Mouse (Mus musculus) CH12.LX (cell line): Measurements from ENCODE around the gene Ly6g. TPM values are rescaled to one million over a fixed set of nuclear protein-coding genes. Genes with fewer than 3 reads are reported as not detected.
A peak's percentile ranks its signal among the peaks of the same experiment; 100 is the strongest.
"Not testable (repeated sequence)": the region's sequence is repeated elsewhere in the genome, so short reads cannot be mapped to it uniquely, and the experiment has no call there.

Source experiments
- DNase-seq: peaks from one replicate; pipeline ENCODE4 v3.0.0-alpha.2; 2013; ENCODE audit errors: extremely low read depth
- H3K27ac ChIP-seq: 2 replicates; pipeline ENCODE4 v1.5.1; 2012; ENCODE audit warnings: low read depth, mild to moderate bottlenecking, control low read depth, moderate library complexity; ENCODE audit not compliant: insufficient read depth
- H3K27me3 ChIP-seq: replicated peaks from 2 replicates; pipeline ENCODE3; 2012; ENCODE audit warnings: inconsistent platforms
- H3K36me3 ChIP-seq, 2 experiments: replicated peaks in 1 of 2; 2 replicates each; pipeline versions ENCODE3 to v1.6.1; 2012; ENCODE audit warnings: inconsistent platforms in 1 of 2, low read length in 1 of 2, mild to moderate bottlenecking in 1 of 2, mixed read lengths in 1 of 2, moderate library complexity in 1 of 2; ENCODE audit not compliant: control insufficient read depth in 1 of 2, insufficient read depth in 1 of 2
- H3K4me1 ChIP-seq, 2 experiments: 2 replicates each; pipeline ENCODE4 v1.6.1; 2012; ENCODE audit warnings: inconsistent platforms in 1 of 2, moderate library complexity in 1 of 2; ENCODE audit not compliant: insufficient read depth in 2 of 2, control insufficient read depth in 1 of 2
- H3K4me2 ChIP-seq: 2 replicates; pipeline ENCODE4 v1.6.1; 2012; ENCODE audit warnings: low read depth, mild to moderate bottlenecking, control low read depth; ENCODE audit not compliant: poor library complexity, insufficient read depth, severe bottlenecking
- H3K4me3 ChIP-seq, 3 experiments: fragments of 150-350 bp in 1 of 3; sonication (generic) in 1 of 3; replicated peaks in 1 of 3; 2 replicates each; pipeline versions ENCODE3 to v1.5.1; 2011 to 2012; ENCODE audit warnings: low read depth in 2 of 3, low read length in 2 of 3, mild to moderate bottlenecking in 2 of 3, moderate library complexity in 2 of 3, control low read depth in 1 of 3, improper control_type of control experiment in 1 of 3, inconsistent platforms in 1 of 3, mixed read lengths in 1 of 3; ENCODE audit not compliant: poor library complexity in 1 of 3
- H3K79me2 ChIP-seq: replicated peaks from 2 replicates; pipeline ENCODE4 v1.6.1; 2012; ENCODE audit warnings: mild to moderate bottlenecking, moderate library complexity; ENCODE audit not compliant: control insufficient read depth, poor library complexity, insufficient read depth, severe bottlenecking; ENCODE audit errors: extremely low read depth
- H3K9ac ChIP-seq: 2 replicates; pipeline ENCODE4 v1.6.1; 2012; ENCODE audit warnings: low read depth, mild to moderate bottlenecking, control low read depth, moderate library complexity; ENCODE audit not compliant: insufficient read depth
- H3K9me3 ChIP-seq: replicated peaks from 2 replicates; pipeline ENCODE3; 2012; ENCODE audit warnings: low read length, inconsistent platforms, mixed read lengths
- CTCF ChIP-seq, 2 experiments: IDR thresholded peaks in 1 of 2; conservative IDR thresholded peaks in 1 of 2; 2 replicates each; pipeline ENCODE4 v1.5.1; 2011 to 2012; ENCODE audit warnings: low read depth in 2 of 2, low read length in 2 of 2, improper control_type of control experiment in 1 of 2, inconsistent platforms in 1 of 2, mild to moderate bottlenecking in 1 of 2, moderate library complexity in 1 of 2
- JUN ChIP-seq: IDR thresholded peaks from 2 replicates; pipeline ENCODE4 v1.6.1; 2011; ENCODE audit warnings: low read depth, mild to moderate bottlenecking, low read length, improper control_type of control experiment, moderate library complexity; ENCODE audit not compliant: insufficient read depth
- RAD21 ChIP-seq: IDR thresholded peaks from 2 replicates; pipeline ENCODE4 v1.6.1; 2011; ENCODE audit warnings: low read depth, mild to moderate bottlenecking, low read length, improper control_type of control experiment, moderate library complexity
- SMC3 ChIP-seq: IDR thresholded peaks from 2 replicates; pipeline ENCODE4 v1.6.1; 2011; ENCODE audit warnings: low read depth, low read length, improper control_type of control experiment
- ZNF384 ChIP-seq: IDR thresholded peaks from 2 replicates; pipeline ENCODE4 v1.6.1; 2012; ENCODE audit warnings: low read depth, low read length, improper control_type of control experiment, inconsistent platforms
- dilution Hi-C: fragments of 300-500 bp; cut with MboI; formaldehyde crosslinking; loops from 2 replicates; pipeline ENCODE4 v1.14.3; 2020; ENCODE audit warnings: low sequenced_read_pairs; ENCODE audit not compliant: extremely low pct_unique_long_range_greater_than_20kb, extremely low pct_ligation_motif_present
- in situ Hi-C: fragments of 300-500 bp; cut with MboI; formaldehyde crosslinking; loops from 3 replicates; pipeline ENCODE4 v1.14.3; 2019; ENCODE audit warnings: low sequenced_read_pairs, low pct_ligation_motif_present, low pct_unique_long_range_greater_than_20kb, mixed read lengths
- polyA plus RNA-seq: library from polyadenylated mRNA; unstranded; fragments of >175 nt; gene quantifications from 2 replicates; pipeline ENCODE4 v1.2.1, GENCODE M21; 2012; ENCODE audit warnings: low read depth; ENCODE audit not compliant: insufficient read length
- total RNA-seq, 2 experiments: library from RNA; depleted of rRNA; stranded (reverse); fragments of 300-350 nt in 1 of 2; fragments of >200 nt in 1 of 2; gene quantifications; 2 replicates each; pipeline ENCODE4 v1.2.3; 2012 to 2014

Ly6g gene
- total and polyA plus RNA-seq, 3 experiments, result 0.17 TPM; not detected in 2

DNA sequence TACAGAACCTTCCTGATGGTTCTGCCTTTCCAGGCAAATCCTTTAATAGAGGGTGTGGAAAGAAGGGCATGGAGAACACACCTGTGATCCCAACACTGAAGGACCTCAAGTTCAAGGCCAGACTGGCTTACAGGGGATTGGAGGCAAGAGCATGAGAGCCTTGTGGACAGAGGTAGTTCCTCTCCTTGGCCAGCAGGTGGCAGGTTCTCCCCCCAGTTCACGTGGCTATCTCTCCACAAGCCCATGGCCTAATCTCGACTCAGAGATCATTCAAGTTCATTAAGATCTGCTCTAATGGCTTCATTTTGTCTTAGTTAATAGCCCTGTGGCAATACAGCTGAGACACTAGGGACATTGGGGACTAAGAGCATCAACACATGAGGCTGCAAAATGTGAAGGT lies 35.0 kb upstream of the Ly6g start (continued):
- TF ChIP-seq ZNF384 (no peak), JUN (no peak)

DNA sequence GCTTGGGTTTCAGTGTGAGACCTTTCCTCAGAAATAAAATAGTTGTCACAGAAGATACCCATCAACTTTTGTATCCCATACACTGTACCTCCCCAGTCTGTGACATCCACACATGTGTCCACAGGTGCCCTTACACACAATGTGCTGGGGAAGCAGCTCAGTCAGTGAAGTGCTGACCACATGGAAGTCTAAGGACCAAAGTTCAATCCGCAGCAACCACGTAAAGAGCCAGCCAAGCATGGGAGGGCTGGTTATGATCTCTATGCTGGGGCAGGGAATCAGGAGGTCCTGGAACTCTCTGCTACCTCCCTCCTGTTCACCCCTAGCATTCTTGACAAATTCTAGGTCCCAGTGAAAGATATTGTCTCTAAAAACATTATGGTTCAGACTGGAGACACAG lies 22.7 kb upstream of the Ly6g start:
- H3K4me3 ChIP-seq, dilution Hi-C loops, H3K9me3 ChIP-seq, H3K9ac ChIP-seq, in situ Hi-C loops, H3K27me3 ChIP-seq, H3K36me3 ChIP-seq, DNase-seq, H3K4me1 ChIP-seq, H3K27ac ChIP-seq, H3K79me2 ChIP-seq, H3K4me2 ChIP-seq: not testable (repeated sequence)

DNA sequence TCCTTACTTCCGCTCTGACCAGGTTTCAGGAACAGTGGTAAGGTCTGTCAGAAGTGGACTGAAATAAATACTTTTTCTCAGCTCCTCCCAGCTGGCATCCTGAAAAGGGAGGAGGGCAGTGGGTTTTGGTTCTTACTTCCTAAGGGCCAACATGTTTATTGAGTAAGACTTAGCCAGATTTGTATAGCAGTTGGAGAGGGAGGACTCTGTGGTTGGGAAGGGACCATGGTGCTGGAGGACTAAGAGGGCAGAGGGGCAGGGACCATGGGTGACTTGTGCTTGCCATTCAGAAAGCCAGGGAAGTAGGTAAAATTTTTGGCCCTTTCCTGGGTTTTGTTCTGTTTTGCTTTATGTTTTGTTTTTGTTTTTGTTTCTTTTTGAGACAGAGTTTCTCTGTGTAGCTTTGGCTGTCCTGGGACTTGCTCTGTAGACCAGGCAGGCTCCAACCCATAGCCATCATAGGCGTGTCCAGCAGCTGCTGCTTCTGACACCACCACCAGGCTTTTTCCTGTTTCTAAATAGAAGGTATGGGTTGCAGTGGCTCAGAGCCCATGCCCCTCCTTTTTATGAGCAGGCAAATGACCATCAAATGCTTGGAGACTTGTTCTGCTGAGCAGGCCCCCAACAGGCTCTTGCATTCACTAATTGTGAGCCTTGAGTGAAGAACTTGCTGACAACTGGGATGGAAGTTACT lies 19.8 kb upstream of the Ly6g start:
- H3K27ac ChIP-seq, H3K4me2 ChIP-seq, in situ Hi-C loops, H3K36me3 ChIP-seq, DNase-seq, H3K4me3 ChIP-seq, dilution Hi-C loops, H3K9me3 ChIP-seq, H3K79me2 ChIP-seq, H3K9ac ChIP-seq, H3K27me3 ChIP-seq: not testable (repeated sequence)
- H3K4me1 ChIP-seq, result peaks cover 3 to 13% of the 10 kb centered on the region in 2 experiments; a peak in 3 of 4 replicates

DNA sequence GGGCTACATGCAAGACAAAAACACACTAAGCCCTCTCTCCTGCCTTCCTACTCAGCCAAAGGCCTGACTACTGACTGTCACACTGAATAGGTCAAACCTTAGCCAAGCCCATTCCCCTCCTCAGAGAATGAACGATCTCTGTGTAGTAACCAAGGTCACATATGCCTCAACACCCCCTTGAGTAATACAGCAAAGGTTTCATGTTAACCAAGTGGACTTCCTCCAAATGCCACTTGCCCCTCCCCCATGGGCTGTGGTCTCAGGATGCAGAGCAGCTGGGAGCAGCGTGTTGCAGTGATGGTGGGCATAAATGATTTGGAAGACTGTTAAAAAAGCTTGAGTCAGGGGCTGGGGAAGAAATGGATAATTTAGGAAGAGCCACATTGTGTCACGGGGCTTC lies 17.3 kb upstream of the Ly6g start:
- H3K36me3 ChIP-seq, in situ Hi-C loops, H3K4me2 ChIP-seq, H3K9ac ChIP-seq, H3K9me3 ChIP-seq, H3K27me3 ChIP-seq, H3K79me2 ChIP-seq, H3K27ac ChIP-seq, dilution Hi-C loops, H3K4me3 ChIP-seq: not testable (repeated sequence)
- H3K4me1 ChIP-seq, result peaks cover 3 to 13% of the 10 kb centered on the region in 2 experiments; a peak in 3 of 4 replicates
- DNase-seq, result peak; percentile 3

DNA sequence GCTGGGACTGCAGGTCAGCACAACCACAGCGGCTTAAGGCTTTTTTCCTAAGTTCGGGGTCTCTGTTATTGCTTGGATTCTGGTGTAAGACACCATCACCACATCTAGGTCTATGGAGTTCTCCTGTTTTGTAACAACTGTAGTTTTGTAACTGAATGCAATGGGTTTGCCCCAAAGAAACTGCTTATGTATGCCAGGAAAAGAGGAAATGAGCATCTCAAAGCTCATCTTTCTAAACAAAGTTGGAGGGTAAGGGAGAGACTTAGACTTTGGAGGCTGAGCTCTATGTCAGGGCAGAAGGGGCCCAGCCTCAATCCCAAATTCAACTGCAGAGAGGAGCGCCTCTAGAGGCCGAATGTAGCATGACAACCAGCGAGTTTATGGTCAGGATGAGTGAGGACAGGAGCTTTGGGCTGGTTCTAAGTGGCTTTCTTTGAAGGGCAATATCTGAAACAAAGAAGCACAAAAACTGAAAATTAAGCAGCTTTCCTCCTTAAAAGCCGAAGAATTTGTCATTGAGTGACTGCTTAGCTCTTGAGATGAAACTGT lies 13.2 kb upstream of the Ly6g start:
- H3K79me2 ChIP-seq, H3K27me3 ChIP-seq, H3K9ac ChIP-seq, H3K4me1 ChIP-seq, H3K36me3 ChIP-seq, in situ Hi-C loops: not testable (repeated sequence)
- peak; percentile 65 to 77 for TF ChIP-seq CTCF (conservative IDR thresholded peaks at IDR 0.05 in 1 of 2, IDR thresholded peaks at IDR 0.05 in 1 of 2; ENCODE audit: low read depth in 2 of 2, low read length in 2 of 2)
- peak; percentile 23; the same call in 1 of the 2 replicates for TF ChIP-seq SMC3
- peak; percentile 46 for TF ChIP-seq RAD21
- TF ChIP-seq, all 38 proteins: peak for 3; not testable (repeated sequence) for 35
- dilution Hi-C loops, H3K9me3 ChIP-seq, H3K27ac ChIP-seq, H3K4me3 ChIP-seq, H3K4me2 ChIP-seq: not testable (repeated sequence)
- peak; percentile 56 for DNase-seq
